Mouse (Mus musculus) adrenal gland, postnatal 10 days (tissue): ENCODE measurements at regions not wholly inside any gene's neighbourhood (a gene's known extent, or its start where the extent isn't known, plus 50 kb on each side); places are given as distances from the start of the nearest gene placed in this dataset.
A peak's percentile ranks its signal among the peaks of the same experiment; 100 is the strongest.

Experiments
- DNase-seq: peaks from one replicate; pipeline ENCODE4 v3.0.0; 2021; ENCODE audit warnings: mixed read lengths

- DNase-seq: no peak
Measured at GRCm38 (mm10) chr2:159539261-159539660, 744.7 kb downstream of the Dhx35 start.

GRCm38 (mm10) chr2:159557567-159557966, 763.0 kb downstream of the Dhx35 start:
- DNase-seq: no peak

- no peak for DNase-seq
Measured at GRCm38 (mm10) chr2:159565255-159565654, 768.7 kb downstream of the Gm826 start.

- DNase-seq: no peak
Measured at GRCm38 (mm10) chr2:159565921-159566320, 768.0 kb downstream of the Gm826 start.

GRCm38 (mm10) chr2:159566461-159566860, 767.5 kb downstream of the Gm826 start:
- DNase-seq: peak; percentile 80

- no peak for DNase-seq
Measured at GRCm38 (mm10) chr2:159568391-159568790, 765.6 kb downstream of the Gm826 start.

GRCm38 (mm10) chr2:159571862-159572261, 762.1 kb downstream of the Gm826 start:
- DNase-seq: no peak

GRCm38 (mm10) chr2:159575271-159575670, 758.7 kb downstream of the Gm826 start:
- no peak for DNase-seq

GRCm38 (mm10) chr2:159583103-159583502, 750.9 kb downstream of the Gm826 start:
- no peak for DNase-seq

- no peak for DNase-seq
Measured at GRCm38 (mm10) chr2:159584641-159585040, 749.3 kb downstream of the Gm826 start.

GRCm38 (mm10) chr2:159586697-159587473, 747.1 kb downstream of the Gm826 start:
- peak; percentile 33 for DNase-seq

GRCm38 (mm10) chr2:159591396-159592124, 742.4 kb downstream of the Gm826 start:
- no peak for DNase-seq

GRCm38 (mm10) chr2:159592841-159593240, 741.1 kb downstream of the Gm826 start:
- peak; percentile 52 for DNase-seq

GRCm38 (mm10) chr2:159596285-159596684, 737.7 kb downstream of the Gm826 start:
- DNase-seq: no peak

GRCm38 (mm10) chr2:159598080-159598479, 735.9 kb downstream of the Gm826 start:
- DNase-seq: no peak

- DNase-seq: no peak
Measured at GRCm38 (mm10) chr2:159607191-159607590, 726.8 kb downstream of the Gm826 start.

GRCm38 (mm10) chr2:159610451-159610850, 723.5 kb downstream of the Gm826 start:
- no peak for DNase-seq

GRCm38 (mm10) chr2:159616685-159617084, 717.3 kb downstream of the Gm826 start:
- DNase-seq: no peak

- no peak for DNase-seq
Measured at GRCm38 (mm10) chr2:159621261-159621660, 712.7 kb downstream of the Gm826 start.

GRCm38 (mm10) chr2:159622141-159622669, 711.8 kb downstream of the Gm826 start:
- no peak for DNase-seq

GRCm38 (mm10) chr2:159625306-159625705, 708.7 kb downstream of the Gm826 start:
- DNase-seq: no peak

- peak; percentile 62 for DNase-seq
Measured at GRCm38 (mm10) chr2:159645861-159646260, 688.1 kb downstream of the Gm826 start.

- no peak for DNase-seq
Measured at GRCm38 (mm10) chr2:159646595-159646994, 687.4 kb downstream of the Gm826 start.
